Mouse (Mus musculus) stomach, postnatal 0 days (tissue): ENCODE results near the gene U90926.

Experiments
- CTCF ChIP-seq: IDR thresholded peaks from 2 replicates; pipeline ENCODE4 v1.5.1; 2016; ENCODE audit warnings: antibody characterized with exemption, low read depth, mild to moderate bottlenecking, moderate library complexity
- EP300 ChIP-seq: optimal IDR thresholded peaks from 2 replicates; pipeline ENCODE3; 2016; ENCODE audit warnings: antibody characterized with exemption

- TF ChIP-seq EP300 (no peak), CTCF (no peak)
Observed at GRCm38 (mm10) chr5:92248614-92249013, 33.4 kb upstream of the U90926 start.
